Mouse (Mus musculus): ENCODE measurements at regions not wholly inside any gene's neighbourhood (a gene's known extent, or its start where the extent isn't known, plus 50 kb on each side); places are given as distances from the start of the nearest gene placed in this dataset.
A peak's percentile ranks its signal among the peaks of the same experiment; 100 is the strongest.

DNA sequence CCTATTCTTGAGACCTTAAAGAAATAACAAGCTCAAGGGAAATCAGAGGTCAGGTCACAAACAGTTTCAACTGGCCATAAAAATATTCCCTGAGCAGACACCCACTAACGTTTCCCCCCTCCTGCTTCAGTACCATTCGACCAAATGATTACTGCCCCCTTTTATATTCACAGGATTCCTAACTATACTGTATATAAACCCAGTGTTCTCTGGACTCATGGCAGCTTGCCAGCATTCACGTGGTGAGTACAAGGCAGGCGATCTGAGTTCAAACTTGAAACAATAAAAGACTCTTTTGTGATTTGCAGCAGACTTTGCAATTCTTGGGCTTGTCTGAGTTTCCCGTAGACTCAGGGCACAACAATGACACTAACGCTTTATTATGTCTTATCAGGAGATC is 989.0 kb upstream of the H2afb3 start:
- peak in 1 of 2 experiments; percentile 1 for DNase-seq

- DNase-seq: no peak
These were observed 978.3 kb upstream of the H2afb3 start for GRCm38 (mm10) chrX:121291239-121291638.

- no peak for DNase-seq
These were observed 957.2 kb upstream of the H2afb3 start for GRCm38 (mm10) chrX:121270071-121270470.

DNA sequence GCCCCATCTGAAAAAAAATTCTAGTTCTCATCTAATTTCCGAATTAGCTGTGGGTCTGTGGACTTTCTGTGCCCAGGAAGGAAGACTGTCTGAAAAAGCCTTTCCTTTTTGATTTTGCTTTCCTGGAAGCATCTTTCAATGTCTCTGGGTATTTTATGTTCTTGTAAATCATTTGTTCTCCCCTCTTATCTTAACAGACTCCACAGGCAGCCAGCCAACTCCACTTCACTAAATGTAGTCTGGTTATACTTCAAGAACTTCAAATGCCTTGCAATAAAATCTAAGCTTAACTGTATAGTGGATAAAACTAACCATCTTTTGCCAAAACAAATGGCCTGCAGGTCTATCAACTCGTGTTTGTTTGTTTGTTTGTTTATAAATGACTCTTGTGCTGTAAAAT is 956.7 kb upstream of the H2afb3 start:
- DNase-seq: no peak

DNA sequence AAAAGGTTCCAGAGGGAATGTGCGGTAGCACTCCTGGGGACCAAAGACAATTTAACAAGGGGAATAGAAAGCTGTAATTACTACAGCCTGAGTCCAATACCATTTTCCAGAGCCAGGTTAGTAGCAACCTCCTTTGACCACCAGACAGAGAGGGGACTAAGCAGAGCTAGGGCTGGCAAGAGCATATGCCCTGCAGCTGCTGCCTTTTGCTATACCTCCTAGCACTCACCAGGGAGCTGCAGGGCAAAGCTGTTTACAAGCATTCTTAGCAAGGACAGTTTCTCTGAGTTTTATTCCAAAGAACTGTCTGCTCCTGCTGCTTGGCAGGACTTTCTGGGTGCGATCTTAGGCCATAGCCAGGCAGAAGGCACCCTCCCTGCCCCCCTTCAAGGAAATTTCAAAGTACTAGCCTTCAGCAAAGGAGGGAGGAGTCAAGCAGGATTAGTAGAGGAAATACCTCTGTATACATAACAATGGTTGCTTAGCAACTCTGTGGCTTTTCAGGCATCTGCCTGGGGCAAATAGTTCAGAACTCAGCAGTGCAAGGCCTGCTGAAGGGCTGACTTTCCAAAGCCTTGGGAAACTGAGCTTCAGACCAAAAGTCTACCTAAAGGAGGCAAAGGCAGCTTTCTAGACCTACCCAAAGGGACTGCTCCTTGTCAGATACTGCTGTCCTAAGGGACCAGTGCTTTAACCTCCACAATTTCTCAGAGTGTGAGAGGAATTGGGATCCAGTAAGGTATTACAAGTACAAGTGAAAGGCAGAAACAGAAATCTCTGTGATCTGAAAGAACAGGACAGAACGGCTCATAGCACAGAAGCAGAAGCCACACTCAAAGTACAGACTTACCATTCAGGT is 919.5 kb upstream of the H2afb3 start:
- no peak for DNase-seq
